Mouse (Mus musculus): ENCODE measurements around the gene Elk3. TPM values are rescaled to one million over a fixed set of nuclear protein-coding genes. Genes with fewer than 3 reads are reported as not detected.

The Elk3 gene
- 7.2 TPM for polyA plus RNA-seq (2014; fragmentation: Illumina TruSeq; extraction: RNeasy Lipid Tissue Mini Kit (QIAGEN cat#74804); ENCODE audit: low read depth, low replicate concordance)

GRCm38 (mm10) chr10:93310721-93311411 lies at the start of gene Elk3:
Gene Elk3 (minus strand): TSS chr10:93311135.

Other genes with a start within 250 kb of the Elk3 start
- 0.50 TPM for gene Cfap54, start 229.5 kb downstream of the Elk3 start, polyA plus RNA-seq (2014; fragmentation: Illumina TruSeq; extraction: RNeasy Lipid Tissue Mini Kit (QIAGEN cat#74804); ENCODE audit: low read depth, low replicate concordance)
- gene Cdk17, start 150.3 kb downstream of the Elk3 start, polyA plus RNA-seq (2014; fragmentation: Illumina TruSeq; extraction: RNeasy Lipid Tissue Mini Kit (QIAGEN cat#74804); ENCODE audit: low read depth, low replicate concordance) = 25.0 TPM
- 24.1 TPM for gene Lta4h, start 142.3 kb upstream of the Elk3 start, polyA plus RNA-seq (2014; fragmentation: Illumina TruSeq; extraction: RNeasy Lipid Tissue Mini Kit (QIAGEN cat#74804); ENCODE audit: low read depth, low replicate concordance)
- gene Hal, start 177.6 kb upstream of the Elk3 start, polyA plus RNA-seq (2014; fragmentation: Illumina TruSeq; extraction: RNeasy Lipid Tissue Mini Kit (QIAGEN cat#74804); ENCODE audit: low read depth, low replicate concordance) = 236 TPM
- 197 TPM for gene Amdhd1, start 228.9 kb upstream of the Elk3 start, polyA plus RNA-seq (2014; fragmentation: Illumina TruSeq; extraction: RNeasy Lipid Tissue Mini Kit (QIAGEN cat#74804); ENCODE audit: low read depth, low replicate concordance)
- gene Ccdc38, start 229.5 kb upstream of the Elk3 start, polyA plus RNA-seq (2014; fragmentation: Illumina TruSeq; extraction: RNeasy Lipid Tissue Mini Kit (QIAGEN cat#74804); ENCODE audit: low read depth, low replicate concordance) = 0.64 TPM